Mouse (Mus musculus): Measurements from ENCODE around the gene Ptpn12. TPM values are rescaled to one million over a fixed set of nuclear protein-coding genes. Genes with fewer than 3 reads are reported as not detected.

The Ptpn12 gene
- 44.0 and 64.5 TPM in 2 replicates for total RNA-seq (2017)

DNA sequence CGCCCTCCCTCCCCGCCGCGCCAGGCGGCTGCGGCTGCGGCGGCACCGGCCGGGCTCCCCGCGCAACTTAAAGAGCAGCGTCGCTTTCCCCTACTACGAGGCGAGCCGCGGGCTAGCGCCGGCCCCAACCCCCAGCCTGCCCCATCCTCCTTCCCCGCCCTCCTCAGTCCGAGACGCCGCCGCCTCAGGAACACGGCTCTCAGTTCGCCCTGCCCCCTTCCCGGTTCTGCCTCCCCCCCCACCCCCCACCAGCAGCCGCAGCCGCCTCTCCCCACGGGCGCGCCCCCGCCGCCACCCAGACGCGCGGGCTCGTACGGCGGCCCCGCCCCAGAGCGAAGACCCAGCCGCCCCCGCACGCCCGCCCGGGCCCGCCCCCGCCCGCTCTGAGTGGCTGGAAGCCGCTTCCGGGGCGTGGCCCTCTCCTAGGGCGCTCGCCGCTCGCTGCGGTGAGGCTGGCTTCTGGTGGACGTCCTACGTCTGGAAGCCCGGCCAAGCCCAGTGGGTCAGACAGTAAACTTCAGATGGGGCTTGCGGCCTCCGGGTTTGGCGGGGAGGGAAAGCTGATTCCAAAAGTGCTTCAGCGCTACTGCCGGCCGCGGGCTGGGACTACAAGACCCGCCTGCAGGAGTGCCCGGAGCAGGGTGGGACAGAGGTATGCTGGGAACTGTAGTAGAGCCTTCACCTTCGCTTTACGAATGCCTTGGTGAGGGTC lies at the start of gene Ptpn12:
Gene Ptpn12 (minus strand): TSS at position 92 of the 712 bp plus-strand sequence.
- peak; percentile 93 for ATAC-seq (replicated peaks in 1 of 2; ENCODE audit: insufficient read depth in 1 of 2, low FRiP score in 2 of 2, low TSS enrichment in 1 of 2, low read depth in 1 of 2, poor library complexity in 2 of 2, severe bottlenecking in 2 of 2)

DNA sequence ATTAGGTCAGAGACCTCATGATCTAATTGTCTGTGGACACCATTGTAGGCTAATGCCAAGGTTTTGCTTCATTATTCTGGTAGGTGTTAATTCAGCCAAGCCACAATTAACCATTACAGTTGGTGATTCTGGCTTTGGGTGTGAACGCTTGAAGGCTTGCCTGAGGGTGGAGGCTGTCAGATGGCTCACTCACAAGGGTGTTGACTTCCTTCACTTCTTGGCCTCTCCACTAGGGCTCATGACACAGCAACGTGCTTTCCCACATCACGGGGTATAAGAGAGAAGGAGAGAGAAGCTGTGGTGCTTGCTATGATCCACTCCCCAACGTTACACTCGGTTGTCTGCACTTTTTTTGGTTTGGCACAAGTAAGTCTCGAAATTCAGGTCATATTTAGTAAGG lies 35.5 kb upstream of the Ptpn12 start:
- no peak for ATAC-seq (replicated peaks in 1 of 2; ENCODE audit: insufficient read depth in 1 of 2, low FRiP score in 2 of 2, low TSS enrichment in 1 of 2, low read depth in 1 of 2, poor library complexity in 2 of 2, severe bottlenecking in 2 of 2)

DNA sequence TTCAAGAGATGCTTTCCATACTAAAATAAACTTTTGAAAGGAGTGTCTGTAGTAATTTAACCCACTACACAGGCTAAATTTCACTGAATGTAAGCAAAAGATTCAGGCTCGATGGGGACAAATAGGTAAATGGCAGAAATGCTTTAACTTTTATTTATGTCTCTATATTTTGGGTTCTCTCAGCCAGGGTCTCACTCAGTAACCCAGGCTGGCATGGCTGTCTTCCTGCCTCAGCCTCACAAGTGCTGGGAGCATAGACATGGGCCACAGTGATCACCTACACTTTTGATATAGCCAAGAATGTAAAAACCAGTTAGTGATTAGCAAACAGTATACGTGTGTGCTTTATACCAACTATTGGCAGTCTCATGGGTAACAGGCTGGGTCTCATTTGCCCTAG lies 1.5 kb upstream of the Ptpn12 start:
- no peak for ATAC-seq (replicated peaks in 1 of 2; ENCODE audit: insufficient read depth in 1 of 2, low FRiP score in 2 of 2, low TSS enrichment in 1 of 2, low read depth in 1 of 2, poor library complexity in 2 of 2, severe bottlenecking in 2 of 2)

DNA sequence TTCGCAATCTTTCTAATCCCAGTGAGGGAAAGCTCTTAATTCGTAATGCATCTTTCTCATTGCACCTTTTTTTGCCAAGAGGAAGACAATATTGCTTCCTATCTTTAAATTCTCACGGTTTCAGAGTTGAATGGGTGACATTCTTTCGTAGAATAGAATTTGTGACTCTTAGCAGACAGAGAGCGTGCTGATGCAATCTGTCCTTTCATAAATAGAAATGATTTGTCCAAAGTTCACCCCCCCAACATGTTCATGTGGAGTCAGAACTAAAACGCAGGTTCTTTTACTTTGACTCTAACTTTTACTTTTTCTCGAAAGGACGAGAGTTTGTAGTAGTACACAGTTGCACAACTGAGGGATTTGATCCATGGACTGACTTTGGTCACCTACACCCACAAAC lies 884 bp upstream of the Ptpn12 start:
- ATAC-seq (replicated peaks in 1 of 2; ENCODE audit: insufficient read depth in 1 of 2, low FRiP score in 2 of 2, low TSS enrichment in 1 of 2, low read depth in 1 of 2, poor library complexity in 2 of 2, severe bottlenecking in 2 of 2), result no peak

DNA sequence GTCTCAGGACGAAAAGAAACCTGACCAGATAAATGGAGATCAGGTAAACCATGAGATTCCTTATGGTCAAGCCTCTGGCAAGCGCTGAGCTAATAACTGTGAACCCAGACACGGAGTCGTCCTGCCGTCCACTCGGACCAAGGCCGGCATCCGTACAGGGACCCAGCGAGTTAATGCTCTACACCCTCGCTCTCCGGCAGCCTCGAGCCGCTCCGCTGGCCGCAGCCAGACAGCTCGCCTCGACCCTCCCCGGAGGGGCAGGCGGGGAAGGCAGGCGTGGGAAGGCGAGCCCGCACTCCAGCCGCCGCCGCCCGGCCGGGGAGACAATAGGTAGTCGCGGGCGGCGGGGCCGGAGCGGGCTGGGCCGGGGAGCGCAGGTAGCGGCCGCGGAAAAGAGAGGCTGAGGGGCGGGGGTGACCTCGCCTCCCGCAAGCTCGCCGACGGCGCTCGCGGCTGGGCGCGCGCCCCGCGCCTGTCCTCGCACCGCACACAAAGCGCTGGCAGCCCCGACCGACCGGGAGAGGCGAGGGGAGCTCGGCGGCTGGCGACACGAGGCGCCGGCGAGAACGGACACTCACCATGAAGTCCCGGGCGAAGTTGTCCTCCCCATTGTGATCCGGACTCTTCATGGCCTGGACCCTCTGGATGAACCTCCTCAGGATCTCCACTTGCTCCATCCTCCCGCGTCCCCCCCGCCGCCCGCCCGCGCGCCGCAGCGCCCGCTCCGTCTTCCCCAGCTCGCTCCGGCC lies 466 bp downstream of the Ptpn12 start:
- no peak for ATAC-seq (replicated peaks in 1 of 2; ENCODE audit: insufficient read depth in 1 of 2, low FRiP score in 2 of 2, low TSS enrichment in 1 of 2, low read depth in 1 of 2, poor library complexity in 2 of 2, severe bottlenecking in 2 of 2)

DNA sequence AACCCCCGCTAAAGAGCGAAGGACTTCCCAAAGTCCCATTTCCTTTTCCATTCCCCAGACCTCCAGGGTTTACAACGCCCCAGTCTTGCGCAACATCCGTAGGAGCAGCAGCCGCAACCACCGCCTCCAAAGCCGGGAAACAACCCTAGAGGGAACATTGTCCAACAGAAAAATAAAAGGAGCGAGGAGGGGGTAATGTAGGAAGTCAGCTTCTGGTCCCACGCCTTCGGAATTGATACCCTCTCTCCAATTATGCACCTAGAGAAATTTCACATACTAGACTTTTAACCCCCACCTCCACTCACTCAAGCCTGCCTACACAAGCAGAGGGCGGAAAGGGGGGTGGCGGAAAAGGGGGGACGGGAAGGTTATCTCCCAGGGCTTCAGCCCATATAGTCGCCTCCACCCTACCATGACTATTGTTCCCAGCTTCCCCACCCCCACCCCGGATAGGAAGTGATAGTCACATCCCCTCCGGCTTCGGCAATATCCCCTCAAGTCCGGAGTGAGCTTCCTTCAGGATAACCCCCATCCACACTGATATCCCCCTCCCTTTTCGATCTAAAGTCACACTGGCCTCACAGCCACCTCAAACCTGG lies 1.1 kb downstream of the Ptpn12 start:
- peak in 1 of 2 experiments; percentile 13; a peak in 1 of 4 replicates for ATAC-seq (replicated peaks in 1 of 2; ENCODE audit: insufficient read depth in 1 of 2, low FRiP score in 2 of 2, low TSS enrichment in 1 of 2, low read depth in 1 of 2, poor library complexity in 2 of 2, severe bottlenecking in 2 of 2)

DNA sequence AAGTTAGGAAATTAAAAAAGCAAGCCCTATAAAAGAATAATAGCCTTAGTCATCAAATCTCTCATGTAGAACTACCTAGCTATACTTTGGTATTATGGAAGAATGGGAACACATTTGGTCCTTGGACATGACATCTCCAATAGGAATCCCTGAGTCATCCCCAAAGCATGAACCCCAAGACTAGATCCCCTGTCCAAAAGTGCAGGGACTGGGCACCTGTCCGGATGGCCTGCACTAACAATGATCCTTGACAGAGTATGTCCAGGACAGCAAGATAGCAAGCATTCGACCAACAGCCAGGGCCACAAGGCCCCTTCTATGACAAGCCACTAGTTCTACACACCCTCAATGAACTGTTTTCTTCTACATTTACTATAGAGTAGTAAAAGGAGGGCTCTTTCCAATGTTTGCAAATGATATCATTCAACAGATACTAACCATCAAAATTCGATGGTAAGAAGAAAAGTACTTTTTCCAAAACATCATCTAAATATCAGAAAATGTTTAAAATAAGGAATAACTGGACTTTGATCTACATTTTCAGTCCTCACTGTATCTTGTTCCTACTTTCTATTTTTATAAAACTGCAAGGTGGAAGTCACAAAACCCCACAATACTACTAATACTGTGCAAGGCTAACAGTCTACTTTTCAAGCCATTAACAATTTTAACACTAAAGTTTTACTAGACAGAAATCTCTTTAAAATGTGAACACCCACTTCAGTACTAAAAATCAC lies 2.0 kb downstream of the Ptpn12 start:
- no peak for ATAC-seq (replicated peaks in 1 of 2; ENCODE audit: insufficient read depth in 1 of 2, low FRiP score in 2 of 2, low TSS enrichment in 1 of 2, low read depth in 1 of 2, poor library complexity in 2 of 2, severe bottlenecking in 2 of 2)

DNA sequence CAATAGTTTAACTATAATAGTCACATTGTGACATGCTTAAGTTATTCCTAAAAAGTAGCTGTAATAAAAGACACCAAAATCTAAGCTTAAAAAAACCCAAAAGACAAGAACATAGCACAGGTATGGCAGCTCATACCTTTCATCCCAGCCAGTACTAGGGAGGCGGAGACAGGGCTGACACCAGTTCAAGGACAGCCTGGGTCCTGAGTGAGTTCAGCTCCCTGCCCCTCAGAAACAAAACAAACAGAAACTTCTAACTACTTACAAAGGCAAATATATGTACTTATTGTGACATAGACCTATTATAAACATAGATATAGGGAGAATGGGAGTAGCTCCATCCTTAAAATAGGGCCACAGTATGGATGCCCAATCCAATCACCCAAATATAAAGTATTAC lies 3.2 kb downstream of the Ptpn12 start:
- no peak for ATAC-seq (replicated peaks in 1 of 2; ENCODE audit: insufficient read depth in 1 of 2, low FRiP score in 2 of 2, low TSS enrichment in 1 of 2, low read depth in 1 of 2, poor library complexity in 2 of 2, severe bottlenecking in 2 of 2)

DNA sequence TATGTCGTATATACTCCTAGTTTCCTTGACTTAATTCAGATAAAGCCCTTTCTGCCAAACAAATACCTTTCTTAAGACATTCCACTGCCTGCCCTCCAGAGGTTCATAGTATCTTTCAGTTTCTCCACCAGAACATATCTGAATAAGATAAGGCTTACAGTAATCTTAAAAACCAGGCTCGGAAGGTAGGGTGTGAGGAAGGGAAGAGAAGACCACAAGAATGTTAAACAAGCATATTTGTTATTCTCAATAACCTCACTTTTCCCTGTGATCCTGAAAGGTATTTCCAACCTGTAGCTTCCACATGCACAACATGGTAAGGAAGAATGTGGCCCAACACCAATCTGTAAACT lies 5.0 kb downstream of the Ptpn12 start:
- no peak for ATAC-seq (replicated peaks in 1 of 2; ENCODE audit: insufficient read depth in 1 of 2, low FRiP score in 2 of 2, low TSS enrichment in 1 of 2, low read depth in 1 of 2, poor library complexity in 2 of 2, severe bottlenecking in 2 of 2)

DNA sequence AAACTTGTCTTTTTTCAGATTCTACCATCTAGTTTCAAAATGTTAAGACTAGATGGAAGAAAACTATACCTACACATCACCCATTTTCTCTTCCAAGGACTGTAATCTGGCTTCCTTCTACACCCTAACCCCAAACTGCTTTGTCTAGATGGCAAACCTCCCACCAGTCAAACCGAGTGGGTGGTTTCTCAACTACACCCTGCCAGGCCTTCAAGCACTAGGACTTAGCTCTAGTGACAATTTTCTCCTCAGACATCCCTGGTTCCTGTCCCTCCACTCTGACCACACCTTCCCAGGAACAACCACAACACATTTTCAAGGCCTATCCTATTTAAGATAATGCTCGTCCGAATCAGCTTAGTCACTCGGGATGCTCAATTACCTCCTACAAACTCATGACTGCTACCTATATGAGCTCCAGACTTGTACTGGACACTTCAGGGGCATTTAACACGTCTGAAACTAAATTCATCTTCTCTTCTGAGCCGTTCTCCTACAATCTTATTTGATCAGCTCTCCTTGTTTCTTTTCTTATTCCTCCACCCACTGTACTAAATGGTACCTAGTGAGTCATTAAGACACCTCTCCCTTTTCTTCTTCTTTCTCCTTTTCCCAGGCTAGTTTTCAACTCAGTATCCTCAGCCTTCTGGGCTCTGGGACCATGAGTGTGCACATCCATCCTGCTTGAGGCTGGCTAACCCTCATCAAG lies 5.5 kb downstream of the Ptpn12 start:
- ATAC-seq (replicated peaks in 1 of 2; ENCODE audit: insufficient read depth in 1 of 2, low FRiP score in 2 of 2, low TSS enrichment in 1 of 2, low read depth in 1 of 2, poor library complexity in 2 of 2, severe bottlenecking in 2 of 2), result no peak

DNA sequence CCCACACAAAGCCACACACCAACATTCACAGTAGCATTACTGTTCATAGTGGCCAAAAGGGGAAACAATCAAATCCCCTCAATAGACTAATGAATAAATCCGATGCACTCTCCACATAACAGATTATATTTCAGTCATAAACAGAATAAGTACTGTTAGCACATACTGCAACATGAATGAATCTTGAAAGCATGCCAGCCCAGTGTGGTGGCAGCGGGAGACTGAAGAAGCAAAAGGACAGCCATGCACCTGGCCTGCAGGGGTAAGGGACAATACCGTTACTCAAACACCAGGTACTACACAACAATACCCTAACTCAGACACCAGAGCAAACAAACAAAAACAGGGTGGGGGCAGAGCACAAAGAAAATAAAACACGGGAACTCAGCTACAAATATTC lies 6.7 kb downstream of the Ptpn12 start:
- no peak for ATAC-seq (replicated peaks in 1 of 2; ENCODE audit: insufficient read depth in 1 of 2, low FRiP score in 2 of 2, low TSS enrichment in 1 of 2, low read depth in 1 of 2, poor library complexity in 2 of 2, severe bottlenecking in 2 of 2)

DNA sequence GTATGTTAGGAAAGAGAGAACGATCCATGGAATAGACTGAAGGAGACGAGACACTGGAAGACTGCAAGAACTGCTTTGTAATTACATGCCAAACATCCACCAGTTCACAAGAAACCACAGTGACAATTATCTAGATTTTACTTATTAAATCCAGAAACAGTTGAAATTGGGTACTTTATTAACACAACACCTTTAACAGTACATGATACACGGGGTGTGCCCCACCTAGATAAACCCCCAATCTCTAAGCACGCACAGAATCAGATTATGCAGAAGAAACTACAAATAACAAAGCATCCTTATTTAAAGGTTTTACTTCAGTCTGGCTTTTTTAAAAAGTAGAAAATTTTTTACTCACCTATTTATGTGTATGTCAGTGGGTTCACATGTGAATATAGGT lies 8.6 kb downstream of the Ptpn12 start:
- ATAC-seq (replicated peaks in 1 of 2; ENCODE audit: insufficient read depth in 1 of 2, low FRiP score in 2 of 2, low TSS enrichment in 1 of 2, low read depth in 1 of 2, poor library complexity in 2 of 2, severe bottlenecking in 2 of 2), result no peak

DNA sequence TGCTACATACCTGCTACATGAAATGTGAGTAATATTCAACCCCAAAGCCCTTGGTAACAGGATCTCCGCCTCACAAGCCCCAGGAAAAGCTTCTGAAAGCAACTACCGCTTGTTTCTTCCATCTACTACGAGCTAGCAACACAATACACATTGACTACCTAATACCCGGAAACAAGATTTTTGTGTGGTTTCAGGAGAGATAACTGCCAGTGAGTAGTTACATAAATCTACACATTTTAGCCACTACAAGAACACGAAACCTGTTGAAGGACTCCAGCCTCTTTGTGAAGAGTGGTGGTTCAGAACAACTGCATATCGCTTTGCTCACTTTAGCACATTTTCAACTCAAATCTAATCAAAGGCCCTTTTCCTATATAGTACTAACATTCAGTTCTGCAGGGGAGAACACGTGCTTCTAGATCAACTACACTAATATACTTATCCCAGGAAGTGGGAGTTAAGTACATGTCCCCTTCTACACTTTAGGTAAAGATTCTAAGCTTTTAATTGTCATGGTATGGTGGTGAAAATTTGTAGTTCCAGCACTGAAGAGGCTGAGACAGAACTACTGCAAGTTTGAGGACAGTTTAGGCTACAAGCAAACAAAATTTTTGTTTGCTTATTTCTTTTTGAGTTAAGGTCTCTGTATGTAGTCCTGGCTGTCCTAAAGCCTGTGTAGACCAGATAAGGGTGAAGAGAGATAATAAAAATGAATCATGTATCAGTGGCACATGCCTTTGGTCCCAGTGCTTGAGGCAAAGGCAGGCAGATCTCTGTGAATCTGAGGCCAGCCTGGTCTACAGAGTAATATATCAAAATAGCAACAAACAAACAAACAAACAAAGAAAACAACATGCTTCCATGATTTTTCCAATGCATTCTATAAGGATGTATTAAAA lies 9.3 kb downstream of the Ptpn12 start:
- peak in 1 of 2 experiments; percentile 18; a peak in 2 of 4 replicates for ATAC-seq (replicated peaks in 1 of 2; ENCODE audit: insufficient read depth in 1 of 2, low FRiP score in 2 of 2, low TSS enrichment in 1 of 2, low read depth in 1 of 2, poor library complexity in 2 of 2, severe bottlenecking in 2 of 2)

DNA sequence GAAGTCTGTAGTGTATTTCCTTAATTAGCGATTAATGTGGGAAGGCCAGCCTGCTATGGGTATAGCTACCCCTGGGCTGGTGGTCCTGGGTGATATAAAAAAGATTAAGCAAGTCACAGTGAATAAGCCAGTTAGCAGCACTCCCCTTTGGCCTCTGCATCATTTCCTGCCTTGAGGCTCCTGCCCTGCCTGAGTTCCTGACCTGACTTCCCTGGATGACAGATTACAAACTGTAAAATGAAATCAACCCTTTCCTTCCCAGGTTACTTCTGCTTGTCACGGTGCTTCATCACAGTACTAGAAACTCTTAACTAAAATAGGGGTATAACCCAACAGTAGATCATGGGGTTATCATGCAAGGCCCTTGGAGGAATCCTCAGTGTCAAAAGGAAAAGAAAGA lies 10.2 kb downstream of the Ptpn12 start:
- peak; percentile 68 to 75 for ATAC-seq (replicated peaks in 1 of 2; ENCODE audit: insufficient read depth in 1 of 2, low FRiP score in 2 of 2, low TSS enrichment in 1 of 2, low read depth in 1 of 2, poor library complexity in 2 of 2, severe bottlenecking in 2 of 2)

DNA sequence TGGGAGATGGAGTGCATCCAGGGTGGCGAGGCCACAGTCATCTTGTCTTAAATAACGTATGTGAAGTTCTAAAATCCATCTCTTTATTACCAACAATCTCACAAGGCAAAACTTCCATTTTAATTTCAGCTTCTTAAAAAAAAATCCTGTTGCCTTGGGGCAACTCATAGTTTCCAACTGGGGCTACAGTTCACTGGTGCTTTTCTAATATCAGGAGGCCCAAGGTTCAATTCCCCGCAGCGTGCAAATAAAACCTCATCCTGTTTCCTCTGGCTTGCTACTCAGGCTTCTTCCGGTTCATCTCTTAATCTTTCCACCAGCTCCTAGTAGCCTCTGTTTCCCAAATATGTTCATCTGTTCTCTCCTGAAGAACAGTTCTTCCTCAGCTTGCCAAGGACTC lies 17.6 kb downstream of the Ptpn12 start:
- ATAC-seq (replicated peaks in 1 of 2; ENCODE audit: insufficient read depth in 1 of 2, low FRiP score in 2 of 2, low TSS enrichment in 1 of 2, low read depth in 1 of 2, poor library complexity in 2 of 2, severe bottlenecking in 2 of 2), result no peak

DNA sequence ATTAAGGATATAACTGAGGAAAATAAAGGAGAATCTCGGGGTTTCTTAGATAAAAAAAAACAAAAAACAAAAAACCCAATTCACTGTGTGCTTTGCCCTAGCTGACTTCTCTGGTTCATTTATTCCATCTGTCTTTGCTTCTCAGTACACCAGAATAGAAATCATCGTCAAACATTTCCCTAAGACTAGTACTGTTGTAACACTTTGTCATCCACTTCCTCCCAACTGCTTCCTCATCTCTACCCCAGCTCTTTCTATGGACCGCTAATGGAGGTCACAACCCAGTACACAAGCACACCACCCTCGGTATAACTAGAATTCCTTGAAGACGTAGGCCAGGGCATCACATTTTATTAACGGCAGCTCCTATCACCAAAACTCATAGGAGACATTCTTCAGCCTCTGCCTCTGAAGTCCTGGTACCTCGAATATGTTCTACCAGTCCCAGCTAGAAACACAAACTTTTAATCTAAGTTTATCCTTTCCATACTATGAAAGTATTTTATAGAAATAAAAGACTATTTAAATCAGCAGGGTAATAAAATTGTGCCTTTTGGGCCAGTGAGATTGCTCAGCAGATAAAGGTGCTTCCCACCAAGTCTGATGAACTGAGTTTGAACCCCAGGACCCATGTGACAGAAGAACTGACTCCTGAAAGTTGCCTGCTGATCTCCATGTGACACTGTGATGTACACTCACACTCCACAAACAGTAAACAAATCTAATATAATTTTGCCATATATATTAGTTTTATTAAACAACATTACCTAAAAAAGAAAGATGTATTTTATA lies 19.8 kb downstream of the Ptpn12 start:
- ATAC-seq (replicated peaks in 1 of 2; ENCODE audit: insufficient read depth in 1 of 2, low FRiP score in 2 of 2, low TSS enrichment in 1 of 2, low read depth in 1 of 2, poor library complexity in 2 of 2, severe bottlenecking in 2 of 2), result peak; percentile 62 to 84
